Mouse (Mus musculus) heart, postnatal 0 days (tissue): ENCODE data around the gene Palld. TPM values are rescaled to one million over a fixed set of nuclear protein-coding genes. Genes with fewer than 3 reads are reported as not detected.

Experiments
- ATAC-seq: fragments of 200-750 bp; cut with Nextera tagmentation; 2 replicates; pipeline ENCODE4 v1.8.0; 2017; ENCODE audit warnings: low read depth, moderate number of reproducible peaks, moderate library complexity; ENCODE audit not compliant: insufficient read depth
- DNase-seq: peaks from one replicate; pipeline ENCODE4 v3.0.0-alpha.2; 2016; ENCODE audit warnings: low spot score
- H3K27ac ChIP-seq: fragments of 300-500 bp; sonication (generic); 2 replicates; pipeline ENCODE4 v1.5.1; 2014; ENCODE audit warnings: low read depth, mild to moderate bottlenecking
- H3K27me3 ChIP-seq: fragments of 300-500 bp; sonication (generic); 2 replicates; pipeline ENCODE4 v1.6.1; 2014; ENCODE audit warnings: low read length, mixed read lengths; ENCODE audit not compliant: control insufficient read depth, insufficient read depth
- H3K36me3 ChIP-seq: fragments of 300-500 bp; sonication (generic); replicated peaks from 2 replicates; pipeline ENCODE4 v1.6.1; 2014; ENCODE audit warnings: low read length, mixed read lengths; ENCODE audit not compliant: control insufficient read depth, insufficient read depth
- H3K4me1 ChIP-seq: fragments of 300-500 bp; sonication (generic); 2 replicates; pipeline ENCODE4 v1.6.1; 2014; ENCODE audit warnings: antibody characterized with exemption; ENCODE audit not compliant: control insufficient read depth, insufficient read depth
- H3K4me2 ChIP-seq: fragments of 300-500 bp; sonication (generic); 2 replicates; pipeline ENCODE4 v1.6.1; 2014; ENCODE audit warnings: low read depth, mild to moderate bottlenecking, low read length, moderate library complexity
- H3K4me3 ChIP-seq: fragments of 300-500 bp; sonication (generic); 2 replicates; pipeline ENCODE4 v1.5.1; 2014; ENCODE audit warnings: low read depth, low read length
- H3K9ac ChIP-seq: fragments of 300-500 bp; sonication (generic); replicated peaks from 2 replicates; pipeline ENCODE4 v1.6.1; 2014; ENCODE audit warnings: low read depth, low read length, mixed read lengths
- H3K9me3 ChIP-seq: fragments of 300-500 bp; sonication (generic); replicated peaks from 2 replicates; pipeline ENCODE4 v1.6.1; 2016; ENCODE audit warnings: low read length; ENCODE audit not compliant: control insufficient read depth
- CTCF ChIP-seq: IDR thresholded peaks from 2 replicates; pipeline ENCODE4 v1.5.1; 2016; ENCODE audit warnings: antibody characterized with exemption, control low read depth, low read depth
- EP300 ChIP-seq: IDR thresholded peaks from 2 replicates; pipeline ENCODE4 v1.6.1; 2016; ENCODE audit warnings: antibody characterized with exemption, low read depth
- WGBS: fragments of 180-500 bp; shearing (Covaris S2); extraction: QIAGEN DNeasy Blood & Tissue Kit; methylation state at CpG from one replicate; pipeline ENCODE4 v1.1.7; 2014; 5-methylcytosine and 5-hydroxymethylcytosine counted together
- polyA plus RNA-seq: library from polyadenylated mRNA; unstranded; fragments of >200 nt; fragmentation: Nextera tagmentation; extraction: Ambion mirVana; gene quantifications from 2 replicates; pipeline ENCODE4 v1.2.1, GENCODE M21; 2015
- total RNA-seq: library from RNA; depleted of rRNA; stranded (reverse); fragments of >200 nt; gene quantifications from 2 replicates; pipeline ENCODE4 v1.2.3, GENCODE M21; 2014; ENCODE audit warnings: low replicate concordance

Gene Palld
- total and polyA plus RNA-seq, 2 experiments from 2014 or later: 103 to 127 TPM

DNA sequence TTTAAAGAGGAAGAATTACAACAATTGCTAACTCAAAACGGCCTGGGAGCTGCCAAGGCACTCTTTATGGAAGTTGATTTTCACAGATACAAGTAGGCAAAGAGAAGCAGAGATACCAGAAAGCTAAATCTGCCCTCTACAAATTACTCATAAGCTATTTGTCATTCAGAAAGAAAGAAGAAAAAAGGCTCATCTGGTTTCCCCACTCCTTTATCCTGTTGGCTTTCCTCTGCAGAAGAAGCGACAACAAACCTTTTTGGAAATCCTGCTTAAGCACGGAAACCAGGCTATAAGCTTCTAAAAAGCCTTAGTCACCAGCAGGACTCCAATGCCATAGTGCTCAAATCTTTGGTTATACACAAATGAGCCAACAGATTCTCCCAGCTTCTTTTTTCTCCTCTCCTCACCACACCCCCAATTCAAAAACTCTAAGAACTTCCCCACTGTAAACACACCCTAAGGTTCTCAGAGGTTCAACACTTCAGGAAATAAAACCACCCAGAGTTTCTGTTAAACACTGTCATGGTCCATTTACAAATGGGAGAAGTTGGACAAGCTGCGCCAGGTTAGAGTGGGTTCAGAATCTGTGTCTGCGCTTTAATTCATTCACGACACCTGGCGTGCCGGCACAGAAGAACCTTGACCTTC, 349.6 kb downstream of the Palld start:
- no peaks in the 10 kb centered on the region for H3K27me3 ChIP-seq
- ATAC-seq (no peak), DNase-seq (no peak)
- no peak overlapping the region for H3K4me2 ChIP-seq
- TF ChIP-seq CTCF (no peak), EP300 (no peak)
- 88% methylated on average over 8 of the region's 8 CpGs for WGBS
- H3K4me3 ChIP-seq: no peak overlapping the region
- peaks cover 22% of the 10 kb centered on the region for H3K36me3 ChIP-seq
- H3K9ac ChIP-seq: no peak overlapping the region
- peaks cover 10% of the 10 kb centered on the region; the same call in 1 of the 2 replicates for H3K9me3 ChIP-seq
- H3K27ac ChIP-seq: no peak overlapping the region
- H3K4me1 ChIP-seq: peaks cover 9% of the 10 kb centered on the region; the same call in 1 of the 2 replicates

GRCm38 (mm10) chr8:61552221-61552620, 350.3 kb downstream of the Palld start:
- DNase-seq (no peak), ATAC-seq (no peak)
- Histone ChIP-seq H3K4me2 (no peak overlapping the region), H3K9me3 (peaks cover 10% of the 10 kb centered on the region; the same call in 1 of the 2 replicates), H3K9ac (no peak overlapping the region), H3K36me3 (peaks cover 28% of the 10 kb centered on the region), H3K4me1 (0 out of 2 replicates have a peak, but pooled peaks cover 4% of the 10 kb centered on the region), H3K4me3 (no peak overlapping the region), H3K27me3 (no peaks in the 10 kb centered on the region), H3K27ac (peak overlapping the region; percentile 5; the same call in 1 of the 2 replicates)
- WGBS: 52% methylated on average over 6 of the region's 6 CpGs
- TF ChIP-seq EP300: no peak
- no peak for TF ChIP-seq CTCF

DNA sequence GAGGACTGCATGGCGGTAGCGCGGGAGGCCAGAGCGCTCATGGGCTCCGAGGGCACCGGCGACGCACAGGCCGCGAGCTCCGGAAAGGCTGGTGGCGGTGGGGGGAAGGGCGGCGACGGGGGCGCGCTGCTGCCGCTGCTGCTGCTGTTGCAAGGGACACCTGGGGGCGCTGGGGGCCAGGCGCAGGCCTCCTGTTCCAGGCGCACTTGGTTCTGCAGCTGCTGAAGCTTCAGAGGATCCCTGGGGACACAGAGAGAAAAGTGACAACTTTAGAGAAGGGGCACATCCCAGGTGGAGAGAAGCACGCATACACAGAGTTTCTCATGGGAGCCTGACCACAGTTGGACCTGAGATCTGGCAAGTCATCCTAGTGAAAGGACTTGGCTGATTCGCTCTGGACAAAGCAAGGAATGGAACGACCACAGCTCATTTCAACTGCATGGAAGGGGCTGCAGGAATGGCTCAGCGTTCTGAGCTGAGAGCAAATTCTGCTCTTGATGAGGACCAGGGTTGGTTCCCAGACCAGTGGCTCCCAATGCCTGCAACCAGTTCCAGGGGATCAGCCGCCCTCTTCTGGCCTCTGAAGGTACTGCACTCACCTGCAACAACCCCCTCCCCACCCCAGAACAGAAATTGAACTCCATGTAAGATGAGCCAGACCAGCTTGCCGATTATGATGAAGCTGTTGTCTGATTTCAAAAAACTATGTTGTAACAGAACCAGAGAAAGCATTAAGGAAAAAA, 352.3 kb downstream of the Palld start:
- 0 out of 2 replicates have a peak, but pooled peaks have one; percentile 4 for ATAC-seq
- peaks cover 10% of the 10 kb centered on the region; the same call in 1 of the 2 replicates for H3K9me3 ChIP-seq
- TF ChIP-seq EP300: no peak
- TF ChIP-seq CTCF: peak; percentile 39
- H3K36me3 ChIP-seq: peaks cover 44% of the 10 kb centered on the region
- H3K4me3 ChIP-seq: no peak overlapping the region
- H3K9ac ChIP-seq: no peak overlapping the region
- no peaks in the 10 kb centered on the region for H3K4me1 ChIP-seq
- no peak for DNase-seq
- H3K4me2 ChIP-seq: no peak overlapping the region
- H3K27me3 ChIP-seq: no peaks in the 10 kb centered on the region
- 64% methylated on average over 27 of the region's 27 CpGs for WGBS
- no peak overlapping the region for H3K27ac ChIP-seq

GRCm38 (mm10) chr8:61549585-61549984, 352.9 kb downstream of the Palld start:
- Histone ChIP-seq H3K4me1 (no peaks in the 10 kb centered on the region), H3K27ac (no peak overlapping the region), H3K27me3 (no peaks in the 10 kb centered on the region), H3K9me3 (peaks cover 10% of the 10 kb centered on the region; the same call in 1 of the 2 replicates), H3K4me2 (no peak overlapping the region), H3K9ac (no peak overlapping the region), H3K4me3 (no peak overlapping the region), H3K36me3 (peaks cover 50% of the 10 kb centered on the region)
- DNase-seq: no peak
- 66% methylated on average over 39 of the region's 41 CpGs for WGBS
- peak; percentile 42 for ATAC-seq
- TF ChIP-seq EP300 (no peak), CTCF (no peak)

GRCm38 (mm10) chr8:61539828-61540500, 362.5 kb downstream of the Palld start:
- H3K4me3 ChIP-seq: no peak overlapping the region
- no peak for TF ChIP-seq EP300
- TF ChIP-seq CTCF: peak; percentile 100
- H3K4me2 ChIP-seq: no peak overlapping the region
- H3K9me3 ChIP-seq: no peaks in the 10 kb centered on the region
- DNase-seq (peak; percentile 72), ATAC-seq (peak; percentile 55; the same call in 1 of the 2 replicates)
- H3K36me3 ChIP-seq: peaks cover 50% of the 10 kb centered on the region
- no peaks in the 10 kb centered on the region for H3K27me3 ChIP-seq
- peaks cover 14% of the 10 kb centered on the region for H3K4me1 ChIP-seq
- H3K27ac ChIP-seq: no peak overlapping the region
- no peak overlapping the region for H3K9ac ChIP-seq
- whole genome bisulfite sequencing: 47% methylated on average over 7 of the region's 7 CpGs
